In the genomic region with DNA sequence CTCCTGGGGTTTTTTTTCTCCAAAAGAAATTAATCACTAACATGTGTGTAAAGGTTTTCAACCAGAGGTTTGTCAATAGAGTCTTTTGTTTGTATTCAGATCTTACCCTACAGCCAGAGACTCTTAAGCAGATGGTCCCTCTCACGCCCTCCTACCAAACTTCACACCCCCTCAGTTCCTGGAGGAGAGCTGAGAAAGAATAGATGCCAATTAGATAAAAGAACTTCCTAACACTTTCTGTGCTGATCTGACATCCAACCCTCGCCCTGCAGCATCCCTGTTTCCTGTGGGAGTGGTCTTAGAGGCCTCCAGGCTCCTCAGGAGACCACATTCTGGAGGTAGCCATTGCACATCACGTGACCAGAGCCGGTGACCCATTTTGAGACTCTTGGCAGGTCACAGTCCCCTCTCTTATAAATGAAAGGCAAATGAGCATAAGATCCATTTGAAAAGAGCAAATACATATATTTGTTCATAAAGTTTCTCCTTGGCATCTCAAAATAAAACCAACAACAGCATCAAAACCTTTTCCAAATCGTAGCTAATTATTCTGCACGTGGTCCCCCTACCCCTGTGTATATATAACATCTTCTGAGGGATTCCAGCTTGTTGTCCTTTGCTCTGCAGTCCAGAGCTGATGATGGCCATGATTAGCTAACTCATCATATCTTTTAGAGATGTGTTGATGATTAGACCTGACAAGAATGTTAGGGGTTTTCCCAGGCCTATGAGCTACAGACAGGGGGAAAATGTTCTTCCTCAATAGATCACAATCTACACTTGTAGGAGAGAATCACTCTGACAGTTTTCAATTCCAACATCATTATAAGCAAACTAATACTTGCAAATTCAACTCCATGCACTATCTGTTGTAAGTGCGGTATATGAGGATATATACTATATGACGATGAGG, we compare ENCODE assay signal across 17 mouse cellular contexts. TPM values are rescaled to one million over a fixed set of nuclear protein-coding genes. Genes with fewer than 3 reads are reported as not detected.
DNase-seq lines count a peak whose midpoint lies in the region; ATAC-seq and TF ChIP-seq lines count a peak whose summit lies in the region.
"Had no signal": no experiment of that assay in that cellular context is flagged by ENCODE, and none has a peak within 500 bp of the region (broad histone marks: within the 10 kb centered on the region; RNA-seq: fewer than 3 reads in every experiment).

No protein-coding gene starts in this region.

- no peaks in the 10 kb centered on the region for H3K36me3 ChIP-seq in forebrain, embryonic 13.5 days (ENCODE audit: poor library complexity, severe bottlenecking)
- H3K36me3 ChIP-seq in forebrain, embryonic 15.5 days, result no peaks in the 10 kb centered on the region
- no peaks in the 10 kb centered on the region for H3K36me3 ChIP-seq in lung, embryonic 16.5 days (ENCODE audit: control insufficient read depth, insufficient read depth, low read length)
- H3K36me3 ChIP-seq in embryonic facial prominence, embryonic 12.5 days, result no peaks in the 10 kb centered on the region
- no peaks in the 10 kb centered on the region for H3K36me3 ChIP-seq in limb, embryonic 12.5 days
- H3K36me3 ChIP-seq: G1E had no signal

- H3K9me3 ChIP-seq in forebrain, embryonic 13.5 days (replicated peaks), result no peaks in the 10 kb centered on the region
- no peaks in the 10 kb centered on the region for H3K9me3 ChIP-seq in forebrain, embryonic 15.5 days
- H3K9me3 ChIP-seq in lung, embryonic 16.5 days (ENCODE audit: control insufficient read depth, low read length), result no peaks in the 10 kb centered on the region
- H3K9me3 ChIP-seq in embryonic facial prominence, embryonic 12.5 days, result no peaks in the 10 kb centered on the region
- no peaks in the 10 kb centered on the region for H3K9me3 ChIP-seq in limb, embryonic 12.5 days
- H3K9me3 ChIP-seq: G1E had no signal

- no peak for DNase-seq in lung, adult 2 months
- no peak for DNase-seq in layer of hippocampus, postnatal 14 days (ENCODE audit: low spot score in 2 of 2)
- DNase-seq in urinary bladder, postnatal 14 days (ENCODE audit: low spot score), result no peak
- DNase-seq: cerebellum, postnatal 36 days; heart, postnatal 36 days; kidney, adult 9 months; thymus, postnatal 36 days had no signal

- no peak overlapping the region for H3K4me3 ChIP-seq in forebrain, embryonic 13.5 days
- no peak overlapping the region for H3K4me3 ChIP-seq in forebrain, embryonic 15.5 days
- H3K4me3 ChIP-seq in lung, embryonic 16.5 days (ENCODE audit: low read length), result no peak overlapping the region
- no peak overlapping the region for H3K4me3 ChIP-seq in lung, adult 2 months (replicated peaks; ENCODE audit: extremely low read depth, low read depth, low read length)
- H3K4me3 ChIP-seq in embryonic facial prominence, embryonic 12.5 days, result no peak overlapping the region
- H3K4me3 ChIP-seq in limb, embryonic 12.5 days (replicated peaks), result no peak overlapping the region

- no peak for TF ChIP-seq POLR2A in lung, adult 2 months (IDR thresholded peaks at IDR 0.05; ENCODE audit: borderline replicate concordance, extremely low read depth, low read depth, low read length)

- peak overlapping the region; percentile 48 for H3K27ac ChIP-seq in forebrain, embryonic 13.5 days
- H3K27ac ChIP-seq in forebrain, embryonic 15.5 days (replicated peaks), result no peak overlapping the region
- H3K27ac ChIP-seq in lung, embryonic 16.5 days (ENCODE audit: low read length), result peak overlapping the region; percentile 62
- peak overlapping the region; percentile 81 for H3K27ac ChIP-seq in embryonic facial prominence, embryonic 12.5 days
- H3K27ac ChIP-seq in limb, embryonic 12.5 days, result peak overlapping the region; percentile 74

- peaks cover 18% of the 10 kb centered on the region for H3K4me1 ChIP-seq in forebrain, embryonic 13.5 days
- H3K4me1 ChIP-seq in forebrain, embryonic 15.5 days, result peaks cover 20% of the 10 kb centered on the region
- H3K4me1 ChIP-seq in lung, embryonic 16.5 days (replicated peaks; ENCODE audit: control insufficient read depth, insufficient read depth, low read length), result peaks cover 39% of the 10 kb centered on the region
- H3K4me1 ChIP-seq in lung, adult 2 months (ENCODE audit: control insufficient read depth, insufficient read depth, low read length), result peaks cover 2% of the 10 kb centered on the region; the same call in 1 of the 2 replicates
- peaks cover 24% of the 10 kb centered on the region for H3K4me1 ChIP-seq in embryonic facial prominence, embryonic 12.5 days
- peaks cover 29% of the 10 kb centered on the region for H3K4me1 ChIP-seq in limb, embryonic 12.5 days (replicated peaks)

- 74% methylated on average over 8 of the region's 8 CpGs for WGBS in forebrain, embryonic 13.5 days
- 70% methylated on average over 8 of the region's 8 CpGs for WGBS in forebrain, embryonic 15.5 days
- 61% methylated on average over 8 of the region's 8 CpGs for WGBS in lung, embryonic 16.5 days
- 58% methylated on average over 8 of the region's 8 CpGs for WGBS in lung, adult 2 months
- WGBS in embryonic facial prominence, embryonic 12.5 days, result 57% methylated on average over 8 of the region's 8 CpGs
- WGBS in limb, embryonic 12.5 days, result 73% methylated on average over 8 of the region's 8 CpGs

- ATAC-seq in forebrain, embryonic 13.5 days, result no peak
- ATAC-seq in forebrain, embryonic 15.5 days (replicated peaks), result no peak
- no peak for ATAC-seq in lung, embryonic 16.5 days (ENCODE audit: low read depth)
- ATAC-seq in embryonic facial prominence, embryonic 12.5 days (ENCODE audit: insufficient number of reproducible peaks, insufficient read depth, low FRiP score, low TSS enrichment), result no peak
- ATAC-seq in limb, embryonic 12.5 days (ENCODE audit: insufficient number of reproducible peaks, insufficient read depth, low FRiP score, low TSS enrichment, low read depth), result no peak

- H3K27me3 ChIP-seq in forebrain, embryonic 13.5 days, result no peaks in the 10 kb centered on the region
- no peaks in the 10 kb centered on the region for H3K27me3 ChIP-seq in forebrain, embryonic 15.5 days
- no peaks in the 10 kb centered on the region for H3K27me3 ChIP-seq in lung, embryonic 16.5 days (ENCODE audit: control insufficient read depth, insufficient read depth, low read depth, low read length)
- H3K27me3 ChIP-seq in embryonic facial prominence, embryonic 12.5 days, result no peaks in the 10 kb centered on the region
- H3K27me3 ChIP-seq in limb, embryonic 12.5 days, result no peaks in the 10 kb centered on the region

- no peak overlapping the region for H3K9ac ChIP-seq in forebrain, embryonic 13.5 days
- no peak overlapping the region for H3K9ac ChIP-seq in forebrain, embryonic 15.5 days (replicated peaks)
- H3K9ac ChIP-seq in lung, embryonic 16.5 days (ENCODE audit: low read length), result no peak overlapping the region
- no peak overlapping the region for H3K9ac ChIP-seq in embryonic facial prominence, embryonic 12.5 days
- H3K9ac ChIP-seq in limb, embryonic 12.5 days (replicated peaks), result no peak overlapping the region

- no peak overlapping the region for H3K4me2 ChIP-seq in forebrain, embryonic 13.5 days
- no peak overlapping the region for H3K4me2 ChIP-seq in forebrain, embryonic 15.5 days (replicated peaks)
- H3K4me2 ChIP-seq in lung, embryonic 16.5 days (ENCODE audit: low read depth, low read length), result no peak overlapping the region
- no peak overlapping the region for H3K4me2 ChIP-seq in embryonic facial prominence, embryonic 12.5 days (replicated peaks)
- H3K4me2 ChIP-seq in limb, embryonic 12.5 days, result no peak overlapping the region
- H3K4me2 ChIP-seq: liver, embryonic 11.5 days had no signal

- TF ChIP-seq CTCF in lung, adult 2 months (IDR thresholded peaks at IDR 0.05; ENCODE audit: insufficient read depth, low read length), result no peak

RNA-seq across cellular contexts. Expression of gene Gm6993, which starts 54.4 kb away (rescaled TPM):
- polyA plus RNA-seq in forebrain, embryonic 13.5 days (2015; fragmentation: Nextera tagmentation; extraction: Ambion mirVana), result not detected in 2 replicates
- not detected in 2 replicates for polyA plus RNA-seq in forebrain, embryonic 15.5 days (2015; fragmentation: Nextera tagmentation; extraction: Ambion mirVana)
- not detected in 2 replicates for polyA plus RNA-seq in lung, embryonic 16.5 days (2015; fragmentation: Nextera tagmentation; extraction: Ambion mirVana)
- polyA plus RNA-seq in lung, adult 2 months (2012; rRNA removed), result not detected in 2 replicates
- polyA plus RNA-seq in embryonic facial prominence, embryonic 12.5 days (2016; fragmentation: Nextera tagmentation; extraction: Ambion mirVana), result not detected in 2 replicates
- not detected in 2 replicates for polyA plus RNA-seq in limb, embryonic 12.5 days (2016; fragmentation: Nextera tagmentation; extraction: Ambion mirVana)
- not detected for total RNA-seq in layer of hippocampus, postnatal 14 days (2021)
- total RNA-seq: G1E; heart, postnatal 36 days; layer of hippocampus, postnatal 25 days; megakaryocyte progenitor cell, adult 5-6 weeks had no signal
- polyA plus RNA-seq: G1E; gonadal fat pad, adult 2 months; liver, embryonic 11.5 days had no signal
